Mouse (Mus musculus): ENCODE results near the gene Cry2. TPM values are rescaled to one million over a fixed set of nuclear protein-coding genes. Genes with fewer than 3 reads are reported as not detected.
"Not testable (repeated sequence)": the region's sequence is repeated elsewhere in the genome, so short reads cannot be mapped to it uniquely, and the experiment has no call there.

The Cry2 gene
- 40.1 and 46.8 TPM in 2 replicates for polyA plus RNA-seq (2015; fragmentation: Nextera tagmentation; extraction: Ambion mirVana)

- no peaks in the 10 kb centered on the region for H3K27me3 ChIP-seq (replicated peaks; ENCODE audit: control insufficient read depth, insufficient read depth, low read length)
- H3K9ac ChIP-seq (replicated peaks; ENCODE audit: low read depth, low read length), result peak within 1 kb of the TSS; percentile 72
- H3K4me1 ChIP-seq (replicated peaks; ENCODE audit: control insufficient read depth, insufficient read depth, low read length), result peaks cover 39% of the 10 kb centered on the region
- ATAC-seq, result peak; percentile 97
- H3K36me3 ChIP-seq (ENCODE audit: control insufficient read depth, insufficient read depth), result no peaks in the 10 kb centered on the region
- H3K9me3 ChIP-seq (ENCODE audit: control insufficient read depth, low read length), result no peaks in the 10 kb centered on the region
- H3K4me2 ChIP-seq (ENCODE audit: low read length), result peak within 1 kb of the TSS; percentile 80
- peak within 1 kb of the TSS; percentile 80 for H3K27ac ChIP-seq (ENCODE audit: low read length)
- WGBS, result under 1% methylated on average over 70 of the region's 76 CpGs
- peak within 1 kb of the TSS; percentile 65 for H3K4me3 ChIP-seq (replicated peaks; ENCODE audit: low read length)
These were observed at the start of gene Cry2 for GRCm38 (mm10) chr2:92433578-92434374. Gene Cry2 (minus strand): TSS chr2:92434043.

GRCm38 (mm10) chr2:92483505-92483904 lies 49.7 kb upstream of the Cry2 start:
- H3K9ac ChIP-seq (replicated peaks; ENCODE audit: low read depth, low read length), result no peak overlapping the region
- H3K4me1 ChIP-seq (replicated peaks; ENCODE audit: control insufficient read depth, insufficient read depth, low read length), result peaks cover 15% of the 10 kb centered on the region
- H3K9me3 ChIP-seq (ENCODE audit: control insufficient read depth, low read length), result no peaks in the 10 kb centered on the region
- H3K36me3 ChIP-seq (ENCODE audit: control insufficient read depth, insufficient read depth), result no peaks in the 10 kb centered on the region
- no peak overlapping the region for H3K27ac ChIP-seq (ENCODE audit: low read length)
- H3K4me2 ChIP-seq (ENCODE audit: low read length), result no peak overlapping the region
- H3K27me3 ChIP-seq (replicated peaks; ENCODE audit: control insufficient read depth, insufficient read depth, low read length), result peaks cover 10% of the 10 kb centered on the region
- WGBS, result 46% methylated on average over 5 of the region's 5 CpGs
- no peak for ATAC-seq
- H3K4me3 ChIP-seq (replicated peaks; ENCODE audit: low read length), result no peak overlapping the region

DNA sequence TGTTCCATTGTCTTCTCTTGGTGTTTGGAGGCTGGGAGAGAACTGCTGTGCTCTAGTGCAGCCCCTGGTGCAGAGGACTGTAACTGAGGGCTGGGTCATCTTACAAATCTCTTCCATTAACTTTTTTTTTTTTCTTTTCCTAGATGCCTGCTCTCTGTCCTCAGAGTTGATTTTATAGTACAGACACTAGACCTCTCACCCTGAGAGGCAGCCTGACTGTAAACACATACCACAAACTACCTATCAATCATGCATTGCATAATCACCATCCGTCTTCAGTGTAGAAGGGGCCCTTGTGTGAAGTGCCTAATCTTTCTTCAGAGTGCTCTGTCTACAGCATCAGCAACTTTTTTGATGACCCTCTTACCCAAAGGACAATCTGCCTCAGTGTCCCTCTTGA lies 48.7 kb upstream of the Cry2 start:
- Histone ChIP-seq H3K4me2 (ENCODE audit: low read length) (no peak overlapping the region), H3K27ac (ENCODE audit: low read length) (no peak overlapping the region), H3K9ac (replicated peaks; ENCODE audit: low read depth, low read length) (no peak overlapping the region), H3K36me3 (ENCODE audit: control insufficient read depth, insufficient read depth) (no peaks in the 10 kb centered on the region), H3K27me3 (replicated peaks; ENCODE audit: control insufficient read depth, insufficient read depth, low read length) (peaks cover 10% of the 10 kb centered on the region), H3K4me1 (replicated peaks; ENCODE audit: control insufficient read depth, insufficient read depth, low read length) (peaks cover 15% of the 10 kb centered on the region), H3K9me3 (ENCODE audit: control insufficient read depth, low read length) (no peaks in the 10 kb centered on the region), H3K4me3 (replicated peaks; ENCODE audit: low read length) (no peak overlapping the region)
- ATAC-seq, result no peak
- 59% methylated on average over 1 of the region's 1 CpGs for WGBS

DNA sequence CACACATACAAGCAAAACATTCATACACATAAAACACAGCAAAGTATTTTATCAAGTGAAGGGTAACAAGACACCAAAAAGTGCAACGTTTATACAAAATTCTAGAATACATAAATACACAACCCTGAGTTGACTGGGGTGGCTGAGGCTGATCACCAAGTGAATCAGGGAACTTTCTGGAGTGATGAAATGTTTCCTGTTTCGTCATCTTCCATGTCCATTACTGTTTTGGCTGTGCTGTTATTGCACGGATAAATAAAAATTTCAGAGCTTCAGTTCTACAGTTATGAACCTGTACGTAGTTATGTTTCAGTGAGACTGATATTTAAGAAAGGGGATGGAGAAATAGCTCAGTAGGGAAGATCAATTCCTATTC lies 44.5 kb upstream of the Cry2 start:
- WGBS, result 93% methylated on average over 4 of the region's 4 CpGs

DNA sequence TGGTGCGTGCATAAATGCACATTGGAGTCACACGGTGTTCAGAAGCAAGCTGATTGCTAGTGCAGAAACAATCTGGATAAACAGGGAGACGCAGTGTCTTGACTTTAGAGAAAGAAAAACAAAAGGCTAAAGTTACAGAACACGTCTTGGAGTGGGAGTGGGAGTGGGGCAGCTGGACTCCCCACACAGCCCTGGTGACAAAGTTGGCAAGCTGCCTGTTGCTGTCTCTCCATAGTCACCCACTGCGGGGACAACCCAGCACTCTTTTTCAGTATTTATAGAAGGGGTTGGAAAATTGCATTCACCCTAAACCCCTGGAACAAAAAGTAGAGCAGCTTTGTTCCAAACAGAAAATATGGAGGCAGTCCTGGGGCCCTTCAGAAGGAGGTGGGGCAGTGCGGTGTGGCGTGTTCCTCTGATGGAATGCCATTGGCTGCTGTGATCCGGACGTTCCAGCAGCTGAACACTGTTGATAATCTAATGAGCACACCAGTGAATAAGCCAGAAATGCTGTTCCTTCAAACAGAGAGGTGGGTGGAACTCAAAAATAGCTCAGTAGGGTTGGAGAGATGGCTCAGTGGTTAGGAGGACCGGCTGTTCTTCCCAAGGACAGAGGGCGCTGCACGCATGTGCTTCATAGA lies 43.9 kb upstream of the Cry2 start:
- WGBS, result 66% methylated on average over 12 of the region's 12 CpGs

More for the DNA sequence above, 44.5 kb upstream of the Cry2 start:
- H3K4me1 ChIP-seq (replicated peaks; ENCODE audit: control insufficient read depth, insufficient read depth, low read length), result no peaks in the 10 kb centered on the region
- no peaks in the 10 kb centered on the region for H3K27me3 ChIP-seq (replicated peaks; ENCODE audit: control insufficient read depth, insufficient read depth, low read length)
- H3K4me2 ChIP-seq (ENCODE audit: low read length), result no peak overlapping the region
- H3K9me3 ChIP-seq (ENCODE audit: control insufficient read depth, low read length), result no peaks in the 10 kb centered on the region
- H3K36me3 ChIP-seq (ENCODE audit: control insufficient read depth, insufficient read depth), result no peaks in the 10 kb centered on the region
- no peak overlapping the region for H3K27ac ChIP-seq (ENCODE audit: low read length)
- no peak overlapping the region for H3K4me3 ChIP-seq (replicated peaks; ENCODE audit: low read length)
- H3K9ac ChIP-seq (replicated peaks; ENCODE audit: low read depth, low read length), result no peak overlapping the region
- ATAC-seq, result no peak

GRCm38 (mm10) chr2:92476580-92476979 lies 42.7 kb upstream of the Cry2 start:
- H3K27me3 ChIP-seq (replicated peaks; ENCODE audit: control insufficient read depth, insufficient read depth, low read length); H3K27ac ChIP-seq (ENCODE audit: low read length); H3K4me3 ChIP-seq (replicated peaks; ENCODE audit: low read length); H3K36me3 ChIP-seq (ENCODE audit: control insufficient read depth, insufficient read depth); H3K4me1 ChIP-seq (replicated peaks; ENCODE audit: control insufficient read depth, insufficient read depth, low read length); H3K4me2 ChIP-seq (ENCODE audit: low read length); H3K9me3 ChIP-seq (ENCODE audit: control insufficient read depth, low read length); H3K9ac ChIP-seq (replicated peaks; ENCODE audit: low read depth, low read length); ATAC-seq: not testable (repeated sequence)
- 87% methylated on average over 7 of the region's 7 CpGs for WGBS

More for the DNA sequence above, 43.9 kb upstream of the Cry2 start:
- H3K9ac ChIP-seq (replicated peaks; ENCODE audit: low read depth, low read length), result no peak overlapping the region
- no peak overlapping the region for H3K4me2 ChIP-seq (ENCODE audit: low read length)
- no peaks in the 10 kb centered on the region for H3K9me3 ChIP-seq (ENCODE audit: control insufficient read depth, low read length)
- H3K4me3 ChIP-seq (replicated peaks; ENCODE audit: low read length), result no peak overlapping the region
- H3K27me3 ChIP-seq (replicated peaks; ENCODE audit: control insufficient read depth, insufficient read depth, low read length), result no peaks in the 10 kb centered on the region
- no peaks in the 10 kb centered on the region for H3K36me3 ChIP-seq (ENCODE audit: control insufficient read depth, insufficient read depth)
- no peaks in the 10 kb centered on the region for H3K4me1 ChIP-seq (replicated peaks; ENCODE audit: control insufficient read depth, insufficient read depth, low read length)
- no peak for ATAC-seq
- no peak overlapping the region for H3K27ac ChIP-seq (ENCODE audit: low read length)

DNA sequence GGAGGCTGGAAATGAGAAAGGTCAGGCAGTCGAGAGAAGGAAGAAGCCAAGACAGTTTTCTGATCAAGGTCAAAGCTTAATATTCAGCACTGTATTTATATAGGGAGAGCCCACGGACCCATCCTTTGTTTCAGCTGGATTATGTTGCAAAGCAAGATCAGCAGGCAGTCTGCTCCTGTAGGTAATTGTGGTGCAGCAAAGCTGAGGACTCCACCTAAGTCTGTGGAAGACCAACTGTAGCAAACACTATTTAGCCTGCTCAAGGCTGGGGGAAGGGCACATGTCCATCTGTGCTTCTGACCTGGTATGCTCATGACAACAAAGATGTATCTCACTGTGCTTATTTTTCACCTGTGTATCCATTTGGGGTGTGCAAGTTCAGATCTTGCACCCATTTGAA lies 41.9 kb upstream of the Cry2 start:
- no peak overlapping the region for H3K4me2 ChIP-seq (ENCODE audit: low read length)
- H3K27ac ChIP-seq (ENCODE audit: low read length), result no peak overlapping the region
- ATAC-seq, result no peak
- H3K4me1 ChIP-seq (replicated peaks; ENCODE audit: control insufficient read depth, insufficient read depth, low read length), result no peaks in the 10 kb centered on the region
- no peaks in the 10 kb centered on the region for H3K9me3 ChIP-seq (ENCODE audit: control insufficient read depth, low read length)
- no peaks in the 10 kb centered on the region for H3K27me3 ChIP-seq (replicated peaks; ENCODE audit: control insufficient read depth, insufficient read depth, low read length)
- no peaks in the 10 kb centered on the region for H3K36me3 ChIP-seq (ENCODE audit: control insufficient read depth, insufficient read depth)
- H3K4me3 ChIP-seq (replicated peaks; ENCODE audit: low read length), result no peak overlapping the region
- H3K9ac ChIP-seq (replicated peaks; ENCODE audit: low read depth, low read length), result no peak overlapping the region
- 54% methylated on average over 2 of the region's 2 CpGs for WGBS

DNA sequence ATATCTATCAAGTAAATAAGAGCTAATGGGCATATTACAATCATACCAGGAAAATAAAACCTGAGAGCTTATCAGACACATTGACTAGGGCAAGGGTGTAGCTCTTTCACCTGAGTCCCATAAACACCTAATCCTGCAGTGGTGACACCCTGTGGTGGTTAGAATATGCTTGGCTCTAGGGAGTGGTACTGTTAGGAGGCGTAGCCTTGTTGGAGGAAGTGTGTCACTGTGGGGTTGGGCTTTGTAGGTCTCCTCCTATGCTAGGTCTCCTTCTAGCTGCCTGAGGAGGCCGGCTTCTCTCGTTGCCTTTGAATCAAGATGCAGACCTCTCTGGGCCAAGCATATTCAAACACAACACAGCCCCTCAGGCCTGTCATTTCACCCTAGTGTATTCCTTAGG lies 41.1 kb upstream of the Cry2 start:
- whole genome bisulfite sequencing, result 87% methylated on average over 3 of the region's 3 CpGs
- Histone ChIP-seq H3K9ac (replicated peaks; ENCODE audit: low read depth, low read length) (no peak overlapping the region), H3K4me3 (replicated peaks; ENCODE audit: low read length) (no peak overlapping the region), H3K4me1 (replicated peaks; ENCODE audit: control insufficient read depth, insufficient read depth, low read length) (no peaks in the 10 kb centered on the region), H3K4me2 (ENCODE audit: low read length) (no peak overlapping the region), H3K9me3 (ENCODE audit: control insufficient read depth, low read length) (no peaks in the 10 kb centered on the region), H3K36me3 (ENCODE audit: control insufficient read depth, insufficient read depth) (no peaks in the 10 kb centered on the region), H3K27ac (ENCODE audit: low read length) (no peak overlapping the region), H3K27me3 (replicated peaks; ENCODE audit: control insufficient read depth, insufficient read depth, low read length) (no peaks in the 10 kb centered on the region)
- ATAC-seq, result no peak

DNA sequence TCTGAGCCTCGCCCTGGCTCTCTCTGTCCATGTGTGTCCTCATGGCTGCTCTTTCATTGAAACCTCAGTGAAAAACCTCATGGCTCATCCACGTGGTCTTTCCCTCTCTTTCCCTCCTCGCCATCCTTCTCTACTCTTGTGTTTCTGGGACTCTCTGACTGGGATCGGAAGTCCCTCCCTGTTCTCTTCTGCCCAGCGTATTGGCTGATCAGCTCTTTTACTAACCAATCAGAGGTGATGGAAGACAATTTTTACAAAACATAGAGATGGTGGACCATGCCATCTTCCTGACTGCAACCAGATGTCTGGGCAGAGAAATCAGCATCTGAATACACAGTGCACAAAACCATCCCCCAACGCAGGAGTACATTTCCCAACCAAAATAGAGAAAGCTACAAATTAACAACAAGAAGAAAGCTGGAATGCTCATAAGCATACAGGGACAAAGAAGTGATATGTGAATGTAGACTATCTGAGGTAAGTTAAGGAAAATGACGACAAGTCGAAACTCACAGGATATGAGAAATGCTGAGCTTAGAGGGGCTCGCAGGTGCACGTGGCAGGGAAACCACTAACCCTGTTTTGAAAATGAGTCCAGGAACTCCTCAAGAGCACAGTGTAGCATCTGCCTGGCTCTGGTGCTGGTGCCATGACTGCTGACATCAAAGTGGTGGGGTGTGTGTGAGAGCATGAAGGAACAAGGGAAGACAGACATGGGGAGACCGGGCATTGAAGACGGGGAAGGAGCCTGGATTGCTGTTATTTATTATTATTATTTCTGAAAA lies 38.2 kb upstream of the Cry2 start:
- H3K4me1 ChIP-seq (replicated peaks; ENCODE audit: control insufficient read depth, insufficient read depth, low read length), result no peaks in the 10 kb centered on the region
- H3K9me3 ChIP-seq (ENCODE audit: control insufficient read depth, low read length), result no peaks in the 10 kb centered on the region
- no peak overlapping the region for H3K4me3 ChIP-seq (replicated peaks; ENCODE audit: low read length)
- H3K9ac ChIP-seq (replicated peaks; ENCODE audit: low read depth, low read length), result no peak overlapping the region
- H3K27me3 ChIP-seq (replicated peaks; ENCODE audit: control insufficient read depth, insufficient read depth, low read length), result no peaks in the 10 kb centered on the region
- no peak for ATAC-seq
- no peak overlapping the region for H3K27ac ChIP-seq (ENCODE audit: low read length)
- no peak overlapping the region for H3K4me2 ChIP-seq (ENCODE audit: low read length)
- H3K36me3 ChIP-seq (ENCODE audit: control insufficient read depth, insufficient read depth), result no peaks in the 10 kb centered on the region
- 84% methylated on average over 12 of the region's 12 CpGs for WGBS
